ENCODE assay signal across 17 mouse cellular contexts in genomic region chr2:94479903-94480595, GRCm38 (mm10). TPM values are rescaled to one million over a fixed set of nuclear protein-coding genes. Genes with fewer than 3 reads are reported as not detected.
DNase-seq lines count a peak whose midpoint lies in the region; ATAC-seq and TF ChIP-seq lines count a peak whose summit lies in the region.
"Had no signal": no experiment of that assay in that cellular context is flagged by ENCODE, and none has a peak within 500 bp of the region (broad histone marks: within the 10 kb centered on the region; RNA-seq: fewer than 3 reads in every experiment).

No protein-coding gene starts in this region.

- H3K27ac ChIP-seq in hindbrain, postnatal 0 days = peak overlapping the region; percentile 20; the same call in 1 of the 2 replicates
- no peak overlapping the region for H3K27ac ChIP-seq in hindbrain, embryonic 10.5 days
- H3K27ac ChIP-seq in forebrain, embryonic 16.5 days (ENCODE audit: low read length) = peak overlapping the region; percentile 64
- H3K27ac ChIP-seq: embryonic facial prominence, embryonic 13.5 days; lung, embryonic 15.5 days had no signal

- 0 out of 2 replicates have a peak, but pooled peaks cover 4% of the 10 kb centered on the region for H3K4me1 ChIP-seq in hindbrain, postnatal 0 days (ENCODE audit: insufficient read depth, low read length)
- H3K4me1 ChIP-seq in hindbrain, embryonic 10.5 days (replicated peaks) = no peaks in the 10 kb centered on the region
- H3K4me1 ChIP-seq in forebrain, embryonic 16.5 days (replicated peaks; ENCODE audit: control insufficient read depth, insufficient read depth, low read length) = peaks cover 33% of the 10 kb centered on the region
- H3K4me1 ChIP-seq: embryonic facial prominence, embryonic 13.5 days; lung, embryonic 15.5 days; megakaryocyte, embryonic 14.5 days had no signal

- no peaks in the 10 kb centered on the region for H3K36me3 ChIP-seq in hindbrain, postnatal 0 days (ENCODE audit: insufficient read depth, low read length)
- no peaks in the 10 kb centered on the region for H3K36me3 ChIP-seq in hindbrain, embryonic 10.5 days
- H3K36me3 ChIP-seq in forebrain, embryonic 16.5 days (ENCODE audit: control insufficient read depth, insufficient read depth) = no peaks in the 10 kb centered on the region
- H3K36me3 ChIP-seq: embryonic facial prominence, embryonic 13.5 days; lung, embryonic 15.5 days had no signal

- no peak overlapping the region for H3K9ac ChIP-seq in hindbrain, postnatal 0 days (replicated peaks; ENCODE audit: low read length)
- H3K9ac ChIP-seq in forebrain, embryonic 16.5 days (replicated peaks; ENCODE audit: low read depth, low read length) = no peak overlapping the region
- H3K9ac ChIP-seq: embryonic facial prominence, embryonic 13.5 days; lung, embryonic 15.5 days had no signal

- no peak for TF ChIP-seq CTCF in hindbrain, postnatal 0 days (IDR thresholded peaks at IDR 0.05; ENCODE audit: low read depth)
- no peak for TF ChIP-seq CTCF in brain, embryonic 14.5 days (IDR thresholded peaks at IDR 0.05; ENCODE audit: borderline replicate concordance, extremely low read depth, insufficient read depth, insufficient read length)

- DNase-seq in hindbrain, postnatal 0 days (ENCODE audit: low spot score) = peak; percentile 78
- DNase-seq in hindbrain, embryonic 10.5 days (ENCODE audit: low spot score) = no peak
- DNase-seq in brain, embryonic 14.5 days (ENCODE audit: low read depth) = peak; percentile 94
- peak; percentile 93 for DNase-seq in cerebellum, adult 11-12 months
- no peak for DNase-seq in adrenal gland, adult 8-10 months
- no peak for DNase-seq in natural killer cell, adult 2 months (ENCODE audit: low spot score in 2 of 2)
- no peak for DNase-seq in gastrocnemius, postnatal 25 days
- DNase-seq: adrenal gland, postnatal 25 days; heart, postnatal 14 days; liver; spleen, adult 18-20 months; thymus, postnatal 4 days had no signal

- H3K9me3 ChIP-seq in hindbrain, postnatal 0 days (ENCODE audit: low read length) = no peaks in the 10 kb centered on the region
- no peaks in the 10 kb centered on the region for H3K9me3 ChIP-seq in hindbrain, embryonic 10.5 days
- H3K9me3 ChIP-seq in forebrain, embryonic 16.5 days (ENCODE audit: control insufficient read depth, low read length) = no peaks in the 10 kb centered on the region
- H3K9me3 ChIP-seq: embryonic facial prominence, embryonic 13.5 days; lung, embryonic 15.5 days; megakaryocyte, embryonic 14.5 days had no signal

- H3K4me2 ChIP-seq in hindbrain, postnatal 0 days (ENCODE audit: low read depth, low read length) = peak overlapping the region; percentile 8; the same call in 1 of the 2 replicates
- H3K4me2 ChIP-seq in forebrain, embryonic 16.5 days (ENCODE audit: low read length) = peak overlapping the region; percentile 4
- H3K4me2 ChIP-seq: embryonic facial prominence, embryonic 13.5 days; lung, embryonic 15.5 days had no signal

- WGBS in hindbrain, postnatal 0 days = 50% methylated on average over 20 of the region's 20 CpGs
- WGBS in hindbrain, embryonic 10.5 days = 91% methylated on average over 20 of the region's 20 CpGs
- WGBS in forebrain, embryonic 16.5 days = 50% methylated on average over 20 of the region's 20 CpGs

- no peaks in the 10 kb centered on the region for H3K27me3 ChIP-seq in hindbrain, postnatal 0 days (ENCODE audit: insufficient read depth, low read length)
- no peaks in the 10 kb centered on the region for H3K27me3 ChIP-seq in hindbrain, embryonic 10.5 days (ENCODE audit: insufficient read depth, poor library complexity, severe bottlenecking)
- no peaks in the 10 kb centered on the region for H3K27me3 ChIP-seq in forebrain, embryonic 16.5 days (replicated peaks; ENCODE audit: control insufficient read depth, insufficient read depth, low read length)
- H3K27me3 ChIP-seq: embryonic facial prominence, embryonic 13.5 days; lung, embryonic 15.5 days; megakaryocyte, embryonic 14.5 days had no signal

- no peak overlapping the region for H3K4me3 ChIP-seq in hindbrain, postnatal 0 days (ENCODE audit: low read length)
- H3K4me3 ChIP-seq in hindbrain, embryonic 10.5 days = no peak overlapping the region
- no peak overlapping the region for H3K4me3 ChIP-seq in forebrain, embryonic 16.5 days (replicated peaks; ENCODE audit: low read length)
- H3K4me3 ChIP-seq: embryonic facial prominence, embryonic 13.5 days; lung, embryonic 15.5 days; megakaryocyte, embryonic 14.5 days had no signal

- peak; percentile 62 for ATAC-seq in hindbrain, postnatal 0 days
- peak; percentile 73 for ATAC-seq in forebrain, embryonic 16.5 days
- ATAC-seq: inflammation-experienced regulatory T-cells, adult 6 months had no signal

- TF ChIP-seq POLR2A in brain, embryonic 14.5 days (IDR thresholded peaks at IDR 0.05; ENCODE audit: borderline replicate concordance, extremely low read depth, insufficient read depth, insufficient read length, poor library complexity, severe bottlenecking) = no peak

RNA-seq across cellular contexts. Expression of gene Api5, which starts 42.1 kb away (rescaled TPM):
- total RNA-seq in hindbrain, postnatal 0 days (2014; rRNA removed) = 57.6 and 68.5 TPM in 2 replicates
- 75.1 and 77.7 TPM in 2 replicates for polyA plus RNA-seq in hindbrain, postnatal 0 days (2015; fragmentation: Nextera tagmentation; extraction: Ambion mirVana)
- polyA plus RNA-seq in hindbrain, embryonic 10.5 days (2016; fragmentation: Nextera tagmentation; extraction: Ambion mirVana) = 161 and 220 TPM in 2 replicates
- polyA plus RNA-seq in brain, embryonic 14.5 days (2012; rRNA removed) = 58.6 and 59.5 TPM in 2 replicates
- polyA plus RNA-seq in forebrain, embryonic 16.5 days (2015; fragmentation: Nextera tagmentation; extraction: Ambion mirVana) = 129 and 143 TPM in 2 replicates
- 10 to 100 TPM; 73.1 to 86.2 (median 82.8) TPM for total RNA-seq in adrenal gland, adult 8-10 months (2022)
- 10 to 100 TPM; 17.1 to 18.1 TPM for total RNA-seq in gastrocnemius, postnatal 25 days (2021)

Comparison
In these comparisons a context has a peak if more than half of its experiments do, and no peak if none do; other contexts are left out.
1. DNase-seq: peak in hindbrain, postnatal 0 days (single experiment), brain, embryonic 14.5 days (single experiment) and cerebellum, adult 11-12 months (single experiment); none in hindbrain, embryonic 10.5 days (single experiment), adrenal gland, adult 8-10 months (single experiment), natural killer cell, adult 2 months (0 of 2) and gastrocnemius, postnatal 25 days (single experiment).